Mouse (Mus musculus) limb, embryonic 15.5 days (tissue): ENCODE measurements around the gene Chga. TPM values are rescaled to one million over a fixed set of nuclear protein-coding genes. Genes with fewer than 3 reads are reported as not detected.

Experiments used
- ATAC-seq: fragments of 200-750 bp; cut with Nextera tagmentation; 2 replicates; pipeline ENCODE4 v1.8.0; 2017; ENCODE audit warnings: low read depth, moderate TSS enrichment; ENCODE audit not compliant: insufficient number of reproducible peaks, low FRiP score, low TSS enrichment
- H3K27ac ChIP-seq: fragments of 300-500 bp; sonication (generic); 2 replicates; pipeline ENCODE4 v1.5.1; 2015; ENCODE audit warnings: moderate library complexity, mild to moderate bottlenecking, inconsistent platforms
- H3K27me3 ChIP-seq: fragments of 300-500 bp; sonication (generic); 2 replicates; pipeline ENCODE4 v1.6.1; 2015; ENCODE audit warnings: inconsistent platforms
- H3K36me3 ChIP-seq: fragments of 300-500 bp; sonication (generic); 2 replicates; pipeline ENCODE4 v1.6.1; 2015; ENCODE audit warnings: inconsistent platforms
- H3K4me1 ChIP-seq: fragments of 300-500 bp; sonication (generic); 2 replicates; pipeline ENCODE4 v1.6.1; 2015; ENCODE audit warnings: inconsistent platforms
- H3K4me2 ChIP-seq: fragments of 300-500 bp; sonication (generic); 2 replicates; pipeline ENCODE4 v1.6.1; 2015; ENCODE audit warnings: mild to moderate bottlenecking, inconsistent platforms
- H3K4me3 ChIP-seq: fragments of 300-500 bp; sonication (generic); 2 replicates; pipeline ENCODE4 v1.5.1; 2015; ENCODE audit warnings: mild to moderate bottlenecking, inconsistent platforms
- H3K9ac ChIP-seq: fragments of 300-500 bp; sonication (generic); 2 replicates; pipeline ENCODE4 v1.6.1; 2015; ENCODE audit warnings: inconsistent platforms
- H3K9me3 ChIP-seq: fragments of 300-500 bp; sonication (generic); 2 replicates; pipeline ENCODE4 v1.6.1; 2016; ENCODE audit warnings: inconsistent platforms
- WGBS: fragments of 180-500 bp; shearing (Covaris S2); methylation state at CpG from one replicate; pipeline ENCODE4 v1.1.7; 2015; 5-methylcytosine and 5-hydroxymethylcytosine counted together
- polyA plus RNA-seq: library from polyadenylated mRNA; unstranded; fragments of >200 nt; fragmentation: Nextera tagmentation; extraction: Ambion mirVana; gene quantifications from 2 replicates; pipeline ENCODE4 v1.2.1, GENCODE M21; 2015

The Chga gene
- polyA plus RNA-seq, 1 experiment from 2014 or later = 0.42 TPM

DNA sequence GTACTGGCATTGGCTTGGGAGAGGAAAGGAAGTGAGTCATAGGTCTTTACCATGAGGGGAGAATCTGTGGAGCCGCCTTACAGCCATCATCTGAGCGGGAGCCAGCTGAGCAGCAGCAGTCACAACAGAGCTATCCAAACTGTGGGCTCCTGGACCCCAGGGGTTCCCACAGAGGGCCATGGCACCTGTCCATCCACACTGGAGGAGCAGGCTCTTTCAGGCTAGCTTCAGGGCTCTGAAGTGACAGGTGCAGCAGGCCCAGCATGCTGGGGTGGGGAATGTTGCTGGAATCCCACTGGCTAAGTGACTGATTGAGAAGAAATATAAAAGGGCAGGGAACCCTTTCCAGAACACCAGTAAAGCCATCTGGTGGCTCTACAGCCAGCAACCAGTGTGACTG is 12.2 kb downstream of the Chga start:
- Histone ChIP-seq H3K9me3 (no peaks in the 10 kb centered on the region), H3K9ac (no peak overlapping the region), H3K27me3 (no peaks in the 10 kb centered on the region), H3K36me3 (peaks cover 2% of the 10 kb centered on the region; the same call in 1 of the 2 replicates), H3K27ac (no peak overlapping the region), H3K4me2 (no peak overlapping the region), H3K4me3 (no peak overlapping the region), H3K4me1 (no peaks in the 10 kb centered on the region)
- ATAC-seq = no peak
- WGBS = 71% methylated on average over 2 of the region's 2 CpGs

DNA sequence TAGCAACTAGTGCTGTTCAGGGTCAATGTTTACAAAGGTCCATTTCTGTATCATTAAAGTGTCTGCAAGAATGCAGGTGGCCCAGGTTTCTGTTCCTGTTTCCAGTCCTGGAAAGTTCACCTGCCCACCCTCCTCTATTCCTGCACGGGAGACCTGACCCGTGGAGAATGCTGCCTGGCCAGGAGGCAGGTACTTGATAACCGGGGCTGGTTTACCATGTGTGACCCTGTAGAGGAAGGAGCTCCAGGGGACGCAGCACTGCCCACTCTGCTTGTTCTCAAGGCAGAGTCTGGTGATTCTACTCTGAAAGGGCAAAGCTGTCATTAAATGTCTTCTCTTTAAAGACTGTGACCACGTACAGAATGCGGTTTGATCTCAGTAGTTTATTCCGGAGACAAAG is 13.4 kb downstream of the Chga start:
- Histone ChIP-seq H3K4me2 (no peak overlapping the region), H3K9ac (no peak overlapping the region), H3K27ac (no peak overlapping the region), H3K9me3 (no peaks in the 10 kb centered on the region), H3K4me3 (no peak overlapping the region), H3K4me1 (no peaks in the 10 kb centered on the region), H3K36me3 (peaks cover 7% of the 10 kb centered on the region; the same call in 1 of the 2 replicates), H3K27me3 (no peaks in the 10 kb centered on the region)
- ATAC-seq = no peak
- 74% methylated on average over 7 of the region's 7 CpGs for WGBS

DNA sequence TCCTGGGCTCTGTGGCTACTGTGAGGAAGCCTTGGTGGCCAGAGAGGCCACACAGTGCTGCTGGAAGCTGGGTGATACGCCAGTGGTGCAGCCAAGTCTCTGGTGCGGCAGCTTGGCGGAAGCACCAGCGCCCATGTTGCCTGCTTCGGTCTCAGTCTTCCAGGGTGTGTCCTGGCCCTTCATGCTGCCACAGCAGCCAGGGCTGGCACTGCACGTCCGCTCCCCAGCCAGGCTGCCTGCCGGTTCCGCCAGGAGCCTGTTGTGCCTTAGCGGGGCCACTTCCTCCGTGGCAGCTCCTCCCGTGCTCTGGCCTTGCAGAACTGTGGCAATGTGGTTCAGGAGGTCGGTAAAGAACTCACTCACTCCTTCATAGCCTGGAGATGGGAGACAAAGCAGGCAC is 15.3 kb downstream of the Chga start:
- WGBS = 86% methylated on average over 13 of the region's 13 CpGs
- ATAC-seq = no peak
- peaks cover 9% of the 10 kb centered on the region; the same call in 1 of the 2 replicates for H3K36me3 ChIP-seq
- no peaks in the 10 kb centered on the region for H3K27me3 ChIP-seq
- no peaks in the 10 kb centered on the region for H3K9me3 ChIP-seq
- no peak overlapping the region for H3K4me3 ChIP-seq
- H3K4me2 ChIP-seq = no peak overlapping the region
- no peak overlapping the region for H3K27ac ChIP-seq
- H3K9ac ChIP-seq = no peak overlapping the region
- no peaks in the 10 kb centered on the region for H3K4me1 ChIP-seq

DNA sequence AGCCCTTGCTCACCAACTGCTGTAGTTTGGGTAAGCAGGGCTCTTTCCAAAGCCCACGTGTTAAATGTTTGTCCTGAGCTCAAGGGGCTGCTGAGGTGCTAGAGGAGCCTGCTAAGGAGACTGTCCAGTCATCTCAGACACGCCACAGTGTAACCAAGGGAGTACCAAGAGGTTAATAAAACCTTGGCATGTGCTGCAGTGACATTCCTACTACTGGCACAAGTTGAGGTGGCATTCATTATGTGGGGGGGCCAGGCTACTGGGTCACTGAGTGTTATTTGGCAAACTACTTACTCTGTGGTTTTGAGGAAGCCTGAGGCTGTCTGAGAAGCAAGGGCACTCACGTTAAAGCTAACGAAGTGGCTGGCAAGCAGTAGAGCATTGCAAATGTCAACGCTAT is 16.0 kb downstream of the Chga start:
- ATAC-seq = no peak
- H3K27ac ChIP-seq = no peak overlapping the region
- H3K9ac ChIP-seq = no peak overlapping the region
- H3K4me1 ChIP-seq = no peaks in the 10 kb centered on the region
- H3K9me3 ChIP-seq = no peaks in the 10 kb centered on the region
- peaks cover 9% of the 10 kb centered on the region; the same call in 1 of the 2 replicates for H3K36me3 ChIP-seq
- no peak overlapping the region for H3K4me3 ChIP-seq
- 54% methylated on average over 5 of the region's 5 CpGs for WGBS
- H3K27me3 ChIP-seq = no peaks in the 10 kb centered on the region
- no peak overlapping the region for H3K4me2 ChIP-seq

DNA sequence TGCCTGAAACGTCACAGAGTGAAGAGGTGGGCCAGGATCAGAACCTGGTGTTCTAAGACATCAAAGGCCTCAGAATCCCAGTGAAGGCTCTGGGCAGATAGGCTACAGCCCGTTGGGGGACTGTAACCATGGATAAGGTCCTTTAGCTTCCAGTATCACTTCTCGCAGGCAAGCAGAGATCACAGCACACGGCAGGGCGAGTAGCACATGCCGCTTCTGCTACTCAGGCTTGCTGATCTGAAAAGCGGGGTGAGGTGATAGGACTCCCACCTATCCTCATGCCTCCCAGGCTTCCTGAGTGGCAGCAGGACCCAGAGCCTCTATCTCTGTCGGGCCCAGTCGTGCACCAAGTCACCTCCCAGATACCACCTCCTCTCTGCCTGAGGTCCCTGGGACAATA is 16.9 kb downstream of the Chga start:
- Histone ChIP-seq H3K27ac (no peak overlapping the region), H3K27me3 (no peaks in the 10 kb centered on the region), H3K4me1 (no peaks in the 10 kb centered on the region), H3K4me3 (no peak overlapping the region), H3K9ac (no peak overlapping the region), H3K4me2 (no peak overlapping the region), H3K36me3 (peaks cover 9% of the 10 kb centered on the region), H3K9me3 (no peaks in the 10 kb centered on the region)
- ATAC-seq = no peak
- 86% methylated on average over 9 of the region's 9 CpGs for WGBS

DNA sequence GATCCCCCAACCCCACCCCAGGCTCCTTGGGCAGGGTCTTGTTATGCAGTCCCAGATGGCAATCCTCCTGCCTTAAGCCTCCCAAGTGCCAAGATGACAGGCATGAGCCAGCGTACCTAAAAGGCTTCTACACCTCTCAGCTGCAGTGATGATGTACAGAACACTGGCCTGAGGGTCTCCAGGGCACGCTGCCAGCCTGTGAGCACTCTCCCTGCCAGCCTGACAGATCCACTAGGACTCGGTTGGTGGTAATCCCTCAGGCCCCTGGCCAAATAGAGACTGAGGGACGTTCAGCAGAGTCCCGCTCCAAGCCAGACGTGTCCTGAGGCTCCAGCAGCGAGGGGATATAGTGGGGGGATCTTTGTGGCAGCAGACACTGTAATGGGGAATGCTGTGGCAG is 18.3 kb downstream of the Chga start:
- no peak for ATAC-seq
- H3K36me3 ChIP-seq = peaks cover 20% of the 10 kb centered on the region
- H3K4me2 ChIP-seq = no peak overlapping the region
- no peak overlapping the region for H3K27ac ChIP-seq
- H3K9me3 ChIP-seq = no peaks in the 10 kb centered on the region
- no peaks in the 10 kb centered on the region for H3K4me1 ChIP-seq
- no peak overlapping the region for H3K9ac ChIP-seq
- H3K4me3 ChIP-seq = no peak overlapping the region
- H3K27me3 ChIP-seq = no peaks in the 10 kb centered on the region
- WGBS = 69% methylated on average over 7 of the region's 7 CpGs

DNA sequence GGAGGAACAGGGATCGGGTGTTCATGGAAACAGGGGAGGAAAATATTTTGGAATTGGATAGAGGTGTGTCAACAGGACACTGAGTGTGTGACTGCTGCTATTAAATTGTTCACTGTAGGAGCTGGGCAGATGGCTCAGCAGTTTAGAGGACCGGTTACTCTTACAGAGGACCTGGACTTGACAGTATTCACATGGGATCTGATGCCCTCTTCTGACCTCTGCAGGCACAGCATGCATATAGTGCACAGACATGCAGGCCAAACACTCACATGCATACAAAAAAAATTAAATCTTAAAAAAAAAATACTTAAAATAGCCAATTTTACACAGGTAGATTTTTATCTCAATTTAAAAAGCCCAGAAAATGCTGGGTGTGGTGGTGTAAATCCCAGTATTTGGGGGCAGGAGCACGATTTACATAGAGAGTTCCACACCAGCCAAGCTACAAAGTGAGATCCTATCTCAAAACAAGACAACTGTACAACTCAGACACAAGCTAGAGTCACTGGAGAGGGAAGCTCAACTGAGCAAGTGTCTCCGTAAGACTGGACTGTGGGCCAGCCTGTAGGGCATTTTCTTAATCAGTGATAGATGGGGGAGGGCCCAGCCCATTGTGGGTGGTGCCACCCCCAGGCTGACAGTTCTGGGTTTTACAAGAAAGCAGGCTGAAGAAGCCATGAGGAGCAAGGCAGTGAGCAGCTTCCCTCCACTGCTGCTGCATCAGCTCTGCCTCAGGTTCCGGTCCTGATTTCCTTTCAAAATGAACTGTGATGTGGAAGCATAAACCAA is 21.0 kb downstream of the Chga start:
- no peak for ATAC-seq
- 0 out of 2 replicates have a peak, but pooled peaks cover 6% of the 10 kb centered on the region for H3K4me1 ChIP-seq
- no peak overlapping the region for H3K4me2 ChIP-seq
- H3K9ac ChIP-seq = no peak overlapping the region
- H3K27me3 ChIP-seq = no peaks in the 10 kb centered on the region
- H3K4me3 ChIP-seq = no peak overlapping the region
- WGBS = 78% methylated on average over 5 of the region's 5 CpGs
- H3K27ac ChIP-seq = no peak overlapping the region
- peaks cover 25% of the 10 kb centered on the region for H3K36me3 ChIP-seq
- no peaks in the 10 kb centered on the region for H3K9me3 ChIP-seq

DNA sequence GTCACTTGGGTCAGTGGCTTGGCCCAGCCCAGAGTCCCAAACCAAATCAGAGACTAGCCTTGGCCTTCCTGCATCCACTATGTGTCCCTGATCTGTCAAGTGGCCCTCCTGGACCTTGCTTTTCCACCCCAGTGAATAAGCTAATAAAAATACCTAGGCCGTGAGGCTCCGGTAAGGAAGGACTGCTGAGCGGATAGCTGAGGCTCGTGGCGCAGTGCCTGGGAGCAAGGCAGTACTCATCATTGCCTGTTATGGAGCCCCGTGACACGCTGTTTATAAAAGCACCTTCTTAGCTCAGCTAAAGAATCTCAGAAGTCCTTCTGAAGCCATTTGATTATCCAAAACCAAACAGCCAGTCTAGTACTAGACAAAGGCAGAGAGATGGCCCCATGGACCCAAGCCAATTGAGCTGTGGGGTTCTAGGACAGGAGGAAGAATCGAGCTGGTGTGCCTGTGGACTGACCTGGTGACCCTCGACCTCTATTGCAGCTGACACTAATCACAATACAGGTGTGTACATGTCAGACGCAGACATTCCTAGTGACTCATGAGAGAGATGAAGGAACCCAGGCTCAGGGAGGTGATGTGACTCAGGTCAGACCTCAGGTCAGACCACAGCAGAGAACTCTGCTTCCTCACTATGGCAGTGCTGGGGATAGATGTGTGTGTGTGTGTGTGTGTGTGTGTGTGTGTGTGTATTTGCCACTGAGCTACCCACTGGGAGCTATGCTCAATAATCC is 22.1 kb downstream of the Chga start:
- Histone ChIP-seq H3K27ac (no peak overlapping the region), H3K4me3 (no peak overlapping the region), H3K4me1 (0 out of 2 replicates have a peak, but pooled peaks cover 6% of the 10 kb centered on the region), H3K27me3 (no peaks in the 10 kb centered on the region), H3K9ac (no peak overlapping the region), H3K9me3 (no peaks in the 10 kb centered on the region), H3K4me2 (no peak overlapping the region), H3K36me3 (peaks cover 26% of the 10 kb centered on the region)
- no peak for ATAC-seq
- 70% methylated on average over 10 of the region's 10 CpGs for WGBS

DNA sequence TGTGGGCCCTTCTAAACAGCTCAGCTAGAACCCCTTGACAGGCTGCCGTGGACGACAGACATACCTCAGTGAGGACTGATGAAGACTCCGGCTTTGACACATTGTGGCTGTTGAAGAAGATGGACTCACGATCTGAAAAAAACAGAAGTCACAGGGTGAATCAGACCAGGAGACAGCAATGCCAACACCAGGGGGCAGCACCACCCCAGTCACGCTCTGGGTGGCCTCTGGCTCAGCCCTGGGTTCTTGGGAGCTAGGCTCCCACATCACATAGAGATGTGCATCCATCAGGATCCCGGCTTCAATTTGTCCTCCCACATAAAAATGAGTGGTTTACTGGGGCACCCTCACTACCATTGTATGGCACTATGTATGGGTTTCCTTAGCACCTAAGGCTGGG is 24.3 kb downstream of the Chga start:
- Histone ChIP-seq H3K4me3 (no peak overlapping the region), H3K4me2 (no peak overlapping the region), H3K4me1 (peaks cover 9% of the 10 kb centered on the region; the same call in 1 of the 2 replicates), H3K9me3 (no peaks in the 10 kb centered on the region), H3K27me3 (no peaks in the 10 kb centered on the region), H3K36me3 (peaks cover 32% of the 10 kb centered on the region), H3K9ac (no peak overlapping the region), H3K27ac (no peak overlapping the region)
- no peak for ATAC-seq
- 62% methylated on average over 6 of the region's 6 CpGs for WGBS

DNA sequence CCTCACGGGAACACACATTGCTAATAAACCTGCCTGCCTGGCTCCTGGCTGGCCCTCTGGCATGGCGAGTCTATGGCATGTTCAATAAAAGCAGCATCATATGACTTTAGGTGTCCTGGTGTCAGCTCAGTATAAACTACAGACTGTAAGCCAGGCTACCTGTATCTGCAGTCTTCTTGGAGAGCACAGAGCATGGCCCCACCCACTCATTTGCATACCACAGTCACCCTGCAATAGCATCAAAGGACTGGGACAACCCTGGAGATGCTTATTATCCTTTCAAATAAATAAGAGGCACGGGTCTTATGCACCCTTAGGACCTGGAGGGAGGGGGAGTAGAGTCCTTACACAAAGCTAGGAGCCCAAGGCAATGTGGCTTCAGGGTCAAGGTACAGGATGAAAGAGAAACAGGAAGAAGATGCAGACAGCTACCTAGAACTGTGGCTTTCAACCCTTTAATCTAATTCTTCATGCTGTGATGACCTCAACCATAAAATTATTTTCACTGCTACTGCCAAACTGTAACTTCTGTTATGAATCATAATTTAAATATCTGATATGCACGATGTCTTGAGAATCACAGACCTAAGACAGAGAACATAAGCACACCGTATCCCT is 26.9 kb downstream of the Chga start:
- no peaks in the 10 kb centered on the region for H3K27me3 ChIP-seq
- no peak overlapping the region for H3K9ac ChIP-seq
- no peak overlapping the region for H3K4me2 ChIP-seq
- H3K4me1 ChIP-seq = peaks cover 9% of the 10 kb centered on the region; the same call in 1 of the 2 replicates
- H3K36me3 ChIP-seq = peaks cover 34% of the 10 kb centered on the region
- no peak for ATAC-seq
- H3K27ac ChIP-seq = no peak overlapping the region
- H3K4me3 ChIP-seq = no peak overlapping the region
- H3K9me3 ChIP-seq = no peaks in the 10 kb centered on the region
- WGBS = 66% methylated on average over 5 of the region's 5 CpGs

DNA sequence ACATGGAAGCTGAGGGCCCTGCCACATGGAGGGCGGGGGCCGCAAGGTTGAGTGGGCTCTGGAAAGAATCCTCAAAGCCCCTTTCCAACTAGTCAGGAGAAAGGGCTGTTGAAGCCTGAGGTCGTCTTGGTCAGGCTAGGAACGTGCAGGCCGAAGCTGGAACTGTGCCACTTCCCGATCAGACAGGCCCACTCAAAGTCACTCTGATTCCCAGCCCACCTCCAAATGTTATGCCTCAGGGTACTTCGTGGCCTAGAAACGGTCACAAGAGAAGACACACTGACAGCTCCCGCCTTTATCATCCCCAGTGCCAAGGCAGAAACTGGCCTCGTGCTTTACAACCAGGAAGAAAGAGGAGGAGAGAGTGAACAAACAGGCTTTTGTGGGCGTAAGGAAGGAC is 27.7 kb downstream of the Chga start:
- Histone ChIP-seq H3K27me3 (no peaks in the 10 kb centered on the region), H3K36me3 (peaks cover 30% of the 10 kb centered on the region), H3K4me3 (no peak overlapping the region), H3K27ac (no peak overlapping the region), H3K4me2 (no peak overlapping the region), H3K9ac (no peak overlapping the region), H3K4me1 (peaks cover 9% of the 10 kb centered on the region; the same call in 1 of the 2 replicates), H3K9me3 (no peaks in the 10 kb centered on the region)
- 71% methylated on average over 11 of the region's 11 CpGs for WGBS
- no peak for ATAC-seq

DNA sequence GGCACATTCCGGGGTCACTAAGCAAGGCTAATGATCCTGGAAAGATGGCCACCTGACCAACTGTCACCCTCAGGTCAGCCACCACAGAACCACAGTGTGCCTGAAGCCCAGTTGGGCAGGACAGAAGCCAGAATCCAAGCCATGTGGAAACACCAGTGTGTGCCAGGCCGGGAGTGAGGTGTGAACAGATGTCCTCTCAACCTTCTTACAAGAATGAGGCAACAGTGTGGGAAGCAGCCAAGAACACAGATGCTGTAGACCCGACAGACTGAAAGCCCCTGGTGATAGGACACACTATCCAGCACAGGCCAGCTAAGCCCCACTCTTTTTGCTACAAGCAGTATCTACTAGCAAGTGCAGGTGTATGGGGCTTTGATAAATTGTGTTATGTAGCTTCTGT is 30.6 kb downstream of the Chga start:
- H3K36me3 ChIP-seq = peaks cover 19% of the 10 kb centered on the region
- H3K9ac ChIP-seq = no peak overlapping the region
- H3K27me3 ChIP-seq = no peaks in the 10 kb centered on the region
- 71% methylated on average over 3 of the region's 3 CpGs for WGBS
- peaks cover 3% of the 10 kb centered on the region; the same call in 1 of the 2 replicates for H3K4me1 ChIP-seq
- H3K27ac ChIP-seq = no peak overlapping the region
- no peak for ATAC-seq
- H3K4me3 ChIP-seq = no peak overlapping the region
- no peaks in the 10 kb centered on the region for H3K9me3 ChIP-seq
- no peak overlapping the region for H3K4me2 ChIP-seq
